Mouse (Mus musculus) heart, postnatal 25 days (tissue): ENCODE data around the gene Dus1l. TPM values are rescaled to one million over a fixed set of nuclear protein-coding genes. Genes with fewer than 3 reads are reported as not detected.

Experiments used
- DNase-seq: peaks from one replicate; pipeline ENCODE4 v3.0.0; 2022; ENCODE audit warnings: low spot score
- intact Hi-C: fragments of 180-260 bp; cut with DNase I; formaldehyde crosslinking; loops from one replicate; pipeline ENCODE4 v1.15.1; 2025
- total RNA-seq, 2 experiments: library from RNA; stranded (reverse); gene quantifications; 2 replicates each; pipeline ENCODE4 v1.2.3; 2021

Dus1l gene
- total RNA-seq, 2 experiments from 2014 or later = 26.8 to 27.8 TPM

GRCm38 (mm10) chr11:120744121-120744701, 52.0 kb downstream of the Dus1l start:
- no peak for DNase-seq
- intact Hi-C loops = no loop called here

DNA sequence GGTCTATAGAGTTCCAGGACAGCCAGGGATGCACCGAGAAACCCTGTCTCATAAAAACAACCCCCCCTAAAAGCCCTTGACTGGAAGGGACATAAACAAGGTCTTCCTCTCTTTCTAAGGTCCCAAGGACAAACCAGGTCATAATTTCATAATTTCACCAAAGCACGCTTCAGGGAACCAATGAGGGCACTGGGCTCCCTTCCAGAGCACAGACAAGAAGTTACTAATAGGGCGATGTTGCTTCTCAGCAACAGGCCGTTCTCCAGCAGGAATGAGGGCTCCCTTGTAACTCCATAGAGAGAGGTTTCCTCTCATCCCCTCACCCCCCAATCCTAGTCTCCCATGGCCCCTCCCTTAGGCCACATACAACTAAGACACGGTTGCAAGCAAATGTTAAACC, 55.2 kb downstream of the Dus1l start:
- DNase-seq = no peak
- intact Hi-C loops = no loop called here

Other genes with a start within 250 kb of the Dus1l start
- 10 to 100 TPM; 44.1 to 46.9 TPM for gene Mcrip1, start 246.7 kb downstream of the Dus1l start, total RNA-seq
- gene Ppp1r27, start 245.3 kb downstream of the Dus1l start, total RNA-seq = not detected
- gene P4hb, start 223.2 kb downstream of the Dus1l start, total RNA-seq = 100 to 1,000 TPM; 228 to 255 TPM
- gene Arhgdia, start 214.8 kb downstream of the Dus1l start, total RNA-seq = 100 to 1,000 TPM; 142 to 158 TPM
- gene Alyref, start 198.0 kb downstream of the Dus1l start, total RNA-seq = 10 to 100 TPM; 49.3 to 52.6 TPM
- 10 to 100 TPM; 82.6 to 90.3 TPM for gene Anapc11, start 198.0 kb downstream of the Dus1l start, total RNA-seq
- gene Npb, start 187.9 kb downstream of the Dus1l start, total RNA-seq = not detected
- 10 to 100 TPM; 54.2 to 59.3 TPM for gene Pcyt2, start 178.5 kb downstream of the Dus1l start, total RNA-seq
- 1 to 10 TPM; 7.7 to 8.3 TPM for gene Sirt7, start 171.2 kb downstream of the Dus1l start, total RNA-seq
- 10 to 100 TPM; 38.7 to 42.1 TPM for gene Mafg, start 162.8 kb downstream of the Dus1l start, total RNA-seq
- gene Pycr1, start 152.6 kb downstream of the Dus1l start, total RNA-seq = 1 to 10 TPM; 1.6 to 2.3 TPM
- gene Myadml2, start 148.2 kb downstream of the Dus1l start, total RNA-seq = 10 to 100 TPM; 78.3 to 78.8 TPM
- gene Notum, start 135.2 kb downstream of the Dus1l start, total RNA-seq = under 1 TPM in 1 of 2 experiments, not detected in 1; 0.20 TPM
- 10 to 100 TPM; 33.0 to 33.9 TPM for gene Aspscr1, start 123.4 kb downstream of the Dus1l start, total RNA-seq
- 10 to 100 TPM; 31.2 to 35.7 TPM for gene Cenpx, start 82.7 kb downstream of the Dus1l start, total RNA-seq
- 1 to 10 TPM; 5.6 to 6.2 TPM for gene Lrrc45, start 82.5 kb downstream of the Dus1l start, total RNA-seq
- 1 to 10 TPM; 1.2 to 1.8 TPM for gene Rac3, start 74.9 kb downstream of the Dus1l start, total RNA-seq
- 1 to 10 TPM; 6.8 to 7.5 TPM for gene Dcxr, start 69.1 kb downstream of the Dus1l start, total RNA-seq
- 10 to 100 TPM; 16.7 to 22.1 TPM for gene Cbr2, start 64.3 kb downstream of the Dus1l start, total RNA-seq
- gene Hmga1b, start 33.6 kb downstream of the Dus1l start, total RNA-seq = 10 to 100 TPM; 21.2 to 40.2 TPM
- gene Rfng, start 12.2 kb downstream of the Dus1l start, total RNA-seq = 10 to 100 TPM; 12.3 to 13.9 TPM
- gene Gps1, start 12.1 kb downstream of the Dus1l start, total RNA-seq = 10 to 100 TPM; 52.2 to 57.0 TPM
- 10 to 100 TPM; 29.8 to 52.8 TPM for gene Fasn, start 28.1 kb upstream of the Dus1l start, total RNA-seq
- 1 to 10 TPM; 1.2 to 1.3 TPM for gene Ccdc57, start 136.5 kb upstream of the Dus1l start, total RNA-seq
- gene Slc16a3, start 152.1 kb upstream of the Dus1l start, total RNA-seq = 1 to 10 TPM in 1 of 2 experiments, under 1 TPM in 1; 0.87 to 2.1 TPM
- gene Csnk1d, start 194.9 kb upstream of the Dus1l start, total RNA-seq = 10 to 100 TPM; 50.7 to 56.5 TPM
- under 1 TPM; 0.28 to 0.57 TPM for gene Cd7, start 243.0 kb upstream of the Dus1l start, total RNA-seq